Comparison of ENCODE assay signal across 15 mouse cellular contexts in genomic region chr5:124208030-124208429, GRCm38 (mm10). TPM values are rescaled to one million over a fixed set of nuclear protein-coding genes. Genes with fewer than 3 reads are reported as not detected.
DNase-seq lines count a peak whose midpoint lies in the region; TF ChIP-seq lines count a peak whose summit lies in the region.
"Had no signal": no experiment of that assay in that cellular context is flagged by ENCODE, and none has a peak within 500 bp of the region (broad histone marks: within the 10 kb centered on the region; RNA-seq: fewer than 3 reads in every experiment).

No protein-coding gene starts in this region.

- TF ChIP-seq EP300 in heart, adult 2 months (IDR thresholded peaks at IDR 0.05; ENCODE audit: insufficient read depth, low read depth, low read length): no peak

- H3K4me1 ChIP-seq in heart, adult 2 months (ENCODE audit: control insufficient read depth, insufficient read depth, low read length): peaks cover 67% of the 10 kb centered on the region

- H3K4me3 ChIP-seq in heart, adult 2 months: no peak overlapping the region
- H3K4me3 ChIP-seq in layer of hippocampus, adult 2 months: 0 out of 2 replicates have a peak overlapping the region, but pooled peaks have one; percentile 13
- H3K4me3 ChIP-seq: embryonic facial prominence, embryonic 13.5 days; forebrain, embryonic 13.5 days; hindbrain, embryonic 15.5 days; limb, embryonic 12.5 days; midbrain, embryonic 15.5 days; neural tube, embryonic 15.5 days had no signal

- WGBS in heart, adult 2 months: 53% methylated on average over 8 of the region's 8 CpGs

- TF ChIP-seq POLR2A in heart, adult 2 months (IDR thresholded peaks at IDR 0.05; ENCODE audit: insufficient read depth, low read depth, low read length): no peak

- TF ChIP-seq CTCF in heart, adult 2 months (IDR thresholded peaks at IDR 0.05): no peak
- no peak for TF ChIP-seq CTCF in layer of hippocampus, adult 2 months (conservative IDR thresholded peaks at IDR 0.05)

- intact Hi-C loops in heart, adult 2 months (cut with DNase I): loop anchor here (5.0 kb wide), 2 partner anchors 36 to 39 kb away; partner anchors contain the start of gene Pitpnm2
- intact Hi-C loops in heart, postnatal 25 days (cut with DNase I): no loop called here

- peaks cover 12% of the 10 kb centered on the region for H3K36me3 ChIP-seq in heart, adult 2 months (ENCODE audit: control insufficient read depth, insufficient read depth, low read length)
- H3K36me3 ChIP-seq: embryonic facial prominence, embryonic 13.5 days; hindbrain, embryonic 15.5 days; limb, embryonic 12.5 days; midbrain, embryonic 15.5 days had no signal

- H3K27me3 ChIP-seq in heart, adult 2 months (ENCODE audit: control insufficient read depth, insufficient read depth, low read length): no peaks in the 10 kb centered on the region
- H3K27me3 ChIP-seq: embryonic facial prominence, embryonic 13.5 days; forebrain, embryonic 13.5 days; hindbrain, embryonic 15.5 days; limb, embryonic 12.5 days; midbrain, embryonic 15.5 days; neural tube, embryonic 15.5 days had no signal

- DNase-seq in heart, adult 2 months: peak in 1 of 2 experiments; percentile 58
- no peak for DNase-seq in heart, postnatal 25 days (ENCODE audit: low spot score)
- no peak for DNase-seq in layer of hippocampus, adult 2 months (ENCODE audit: low spot score in 2 of 2)
- no peak for DNase-seq in layer of hippocampus, postnatal 10 days (ENCODE audit: low spot score in 2 of 2)
- peak; percentile 36 for DNase-seq in retina, adult 2 months (ENCODE audit: low read depth, low spot score)
- DNase-seq in retina, embryonic 14.5 days (ENCODE audit: low spot score): no peak
- no peak for DNase-seq in natural killer cell, adult 2 months (ENCODE audit: low spot score in 2 of 2)
- DNase-seq: cerebellum, postnatal 14 days; thymus, postnatal 25 days had no signal

- no peaks in the 10 kb centered on the region for H3K79me2 ChIP-seq in heart, adult 2 months (replicated peaks; ENCODE audit: control insufficient read depth, insufficient read depth, low read length)

- peak overlapping the region; percentile 96 for H3K27ac ChIP-seq in heart, adult 2 months
- peak overlapping the region; percentile 80 for H3K27ac ChIP-seq in layer of hippocampus, adult 2 months
- H3K27ac ChIP-seq: embryonic facial prominence, embryonic 13.5 days; forebrain, embryonic 13.5 days; hindbrain, embryonic 15.5 days; limb, embryonic 12.5 days; midbrain, embryonic 15.5 days; neural tube, embryonic 15.5 days had no signal

- H3K9ac ChIP-seq in heart, adult 2 months (ENCODE audit: low read depth, low read length): peak overlapping the region; percentile 4; the same call in 1 of the 2 replicates
- H3K9ac ChIP-seq: embryonic facial prominence, embryonic 13.5 days; forebrain, embryonic 13.5 days; hindbrain, embryonic 15.5 days; limb, embryonic 12.5 days; midbrain, embryonic 15.5 days; neural tube, embryonic 15.5 days had no signal

RNA-seq across cellular contexts. Expression of gene Pitpnm2, which starts 41.5 kb away (rescaled TPM):
- total RNA-seq in heart, adult 2 months (2021): 10 to 100 TPM; 40.1 TPM
- 34.9 and 37.7 TPM in 2 replicates for polyA plus RNA-seq in heart, adult 2 months (2012; rRNA removed)
- 10 to 100 TPM; 42.5 to 50.9 TPM for total RNA-seq in heart, postnatal 25 days (2021)
- 100 to 1,000 TPM; 379 to 394 TPM for total RNA-seq in layer of hippocampus, adult 2 months (2021)
- 100 to 1,000 TPM; 125 to 126 TPM for total RNA-seq in layer of hippocampus, postnatal 10 days (2021)
